Mouse (Mus musculus): ENCODE data around the gene Zfp37.

- no peak for TF ChIP-seq CTCF (IDR thresholded peaks at IDR 0.05; ENCODE audit: control insufficient read depth, insufficient read depth, insufficient read length)
- no peak for TF ChIP-seq FOSL1 (IDR thresholded peaks at IDR 0.05; ENCODE audit: insufficient read depth, low read length, poor library complexity, severe bottlenecking)
- no peak for TF ChIP-seq USF1 (IDR thresholded peaks at IDR 0.05; ENCODE audit: low read depth)
- TF ChIP-seq MYOD1 (IDR thresholded peaks at IDR 0.05; ENCODE audit: control insufficient read depth, insufficient read length, low read depth): no peak
Measured at GRCm38 (mm10) chr4:62207851-62208695, 22.8 kb downstream of the Zfp37 start.
